Mouse (Mus musculus): ENCODE measurements around the gene Fut1. TPM values are rescaled to one million over a fixed set of nuclear protein-coding genes. Genes with fewer than 3 reads are reported as not detected.
"Not testable (repeated sequence)": the region's sequence is repeated elsewhere in the genome, so short reads cannot be mapped to it uniquely, and the experiment has no call there.

The Fut1 gene
- polyA plus RNA-seq, 1 experiment: 0.14 TPM

DNA sequence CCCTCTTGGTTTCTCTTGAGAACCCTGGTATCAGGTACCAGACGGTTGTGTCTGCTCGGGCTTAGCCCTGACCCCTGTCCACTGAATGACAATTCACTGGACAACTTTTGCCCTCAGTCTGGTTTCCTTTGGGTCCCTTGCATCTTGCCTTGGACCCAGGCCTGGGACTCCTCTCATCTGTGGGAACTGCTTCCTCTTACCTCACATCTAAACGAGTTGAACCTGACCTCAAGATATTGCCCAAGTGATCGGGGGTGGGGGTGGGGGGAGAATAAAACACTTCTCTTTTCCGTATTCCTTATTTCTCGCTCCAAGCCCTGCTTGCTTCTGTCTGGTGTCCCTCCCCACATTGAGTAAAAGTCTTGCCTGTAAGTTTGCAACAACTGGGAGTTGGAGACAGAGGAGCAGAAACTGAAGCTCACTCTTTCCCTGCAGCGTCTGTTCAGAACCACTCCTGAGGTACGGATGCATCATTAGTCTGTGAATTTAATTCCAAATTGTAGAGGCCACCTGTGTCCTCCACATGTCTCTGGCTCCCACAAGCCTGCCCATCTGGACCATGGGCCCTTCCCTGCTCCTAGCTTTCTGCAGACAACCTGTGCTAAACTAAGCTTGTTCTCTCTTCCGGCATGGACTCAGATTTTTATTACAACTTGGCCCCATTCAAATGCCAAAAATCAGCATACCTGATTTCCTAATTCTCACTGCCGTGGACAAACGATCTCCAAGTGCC is 43.8 kb downstream of the Fut1 start:
- DNase-seq (ENCODE audit: low read depth): no peak
- TF ChIP-seq POLR2A (IDR thresholded peaks at IDR 0.05; ENCODE audit: borderline replicate concordance, extremely low read depth, insufficient read depth, insufficient read length, poor library complexity, severe bottlenecking) (no peak), CTCF (IDR thresholded peaks at IDR 0.05; ENCODE audit: borderline replicate concordance, extremely low read depth, insufficient read depth, insufficient read length) (no peak)

GRCm38 (mm10) chr7:45661702-45662101 is 44.6 kb downstream of the Fut1 start:
- DNase-seq (ENCODE audit: low read depth): not testable (repeated sequence)

- no peak for DNase-seq (ENCODE audit: low read depth)
- TF ChIP-seq CTCF (IDR thresholded peaks at IDR 0.05; ENCODE audit: borderline replicate concordance, extremely low read depth, insufficient read depth, insufficient read length) (no peak), POLR2A (IDR thresholded peaks at IDR 0.05; ENCODE audit: borderline replicate concordance, extremely low read depth, insufficient read depth, insufficient read length, poor library complexity, severe bottlenecking) (no peak)
Observed at GRCm38 (mm10) chr7:45665303-45666138, 48.4 kb downstream of the Fut1 start.

GRCm38 (mm10) chr7:45666161-45666560 is 49.1 kb downstream of the Fut1 start, which contains the start of gene Fut2:
TSS of gene Fut2 (minus strand) at chr7:45666394.
- TF ChIP-seq CTCF (IDR thresholded peaks at IDR 0.05; ENCODE audit: borderline replicate concordance, extremely low read depth, insufficient read depth, insufficient read length): no peak
- TF ChIP-seq POLR2A (IDR thresholded peaks at IDR 0.05; ENCODE audit: borderline replicate concordance, extremely low read depth, insufficient read depth, insufficient read length, poor library complexity, severe bottlenecking): no peak
- DNase-seq (ENCODE audit: low read depth): no peak

- TF ChIP-seq POLR2A (IDR thresholded peaks at IDR 0.05; ENCODE audit: borderline replicate concordance, extremely low read depth, insufficient read depth, insufficient read length, poor library complexity, severe bottlenecking) (no peak), CTCF (IDR thresholded peaks at IDR 0.05; ENCODE audit: borderline replicate concordance, extremely low read depth, insufficient read depth, insufficient read length) (no peak)
- peak; percentile 63 for DNase-seq (ENCODE audit: low read depth)
Observed at GRCm38 (mm10) chr7:45667761-45668160, 50.7 kb downstream of the Fut1 start.

DNA sequence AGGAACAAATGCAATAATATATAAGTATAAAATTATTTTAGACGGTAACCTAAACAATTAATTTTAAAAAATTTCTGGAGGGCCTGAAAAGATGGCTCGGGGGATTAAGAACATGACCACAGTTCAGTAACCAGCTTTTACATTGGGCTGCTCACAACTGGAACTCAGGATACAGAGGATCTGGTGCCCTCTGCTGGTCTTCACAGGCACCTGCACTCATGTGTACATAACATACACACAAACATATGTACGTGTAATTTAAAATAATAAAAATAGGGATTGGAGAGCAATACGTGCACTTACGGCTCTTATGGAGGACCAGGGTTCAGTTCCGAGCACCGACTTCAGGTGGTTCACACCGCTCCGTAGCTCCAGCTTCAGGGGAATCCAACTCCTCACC is 51.8 kb downstream of the Fut1 start:
- TF ChIP-seq POLR2A (IDR thresholded peaks at IDR 0.05; ENCODE audit: borderline replicate concordance, extremely low read depth, insufficient read depth, insufficient read length, poor library complexity, severe bottlenecking) (no peak), CTCF (IDR thresholded peaks at IDR 0.05; ENCODE audit: borderline replicate concordance, extremely low read depth, insufficient read depth, insufficient read length) (peak; percentile 11; the same call in 1 of the 2 replicates)

More for the DNA sequence above, 51.8 kb downstream of the Fut1 start:
- no peak for DNase-seq (ENCODE audit: low read depth)

Other genes starting within 250 kb of the Fut1 start
- 15.7 and 17.6 TPM in 2 replicates for gene Lin7b, start 246.7 kb upstream of the Fut1 start, polyA plus RNA-seq (2012; rRNA removed)
- gene Snrnp70, start 221.5 kb upstream of the Fut1 start, polyA plus RNA-seq (2012; rRNA removed): 643 and 713 TPM in 2 replicates
- 0.03 TPM in 1 of 2 replicates, not detected in the other for gene Kcna7, start 211.6 kb upstream of the Fut1 start, polyA plus RNA-seq (2012; rRNA removed)
- 0.23 and 0.27 TPM in 2 replicates for gene Ntf5, start 203.6 kb upstream of the Fut1 start, polyA plus RNA-seq (2012; rRNA removed)
- gene Lhb, start 196.5 kb upstream of the Fut1 start, polyA plus RNA-seq (2012; rRNA removed): 1.1 and 1.7 TPM in 2 replicates
- 26.7 and 30.6 TPM in 2 replicates for gene Gys1, start 182.4 kb upstream of the Fut1 start, polyA plus RNA-seq (2012; rRNA removed)
- 125 and 158 TPM in 2 replicates for gene Ruvbl2, start 179.2 kb upstream of the Fut1 start, polyA plus RNA-seq (2012; rRNA removed)
- gene Ftl1, start 157.4 kb upstream of the Fut1 start, polyA plus RNA-seq (2012; rRNA removed): 2,346 and 2,481 TPM in 2 replicates
- 168 and 237 TPM in 2 replicates for gene Bax, start 150.4 kb upstream of the Fut1 start, polyA plus RNA-seq (2012; rRNA removed)
- gene Tulp2, start 135.4 kb upstream of the Fut1 start, polyA plus RNA-seq (2012; rRNA removed): 0.11 and 0.18 TPM in 2 replicates
- 0.30 TPM in 1 of 2 replicates, not detected in the other for gene Gm45808, start 130.5 kb upstream of the Fut1 start, polyA plus RNA-seq (2012; rRNA removed)
- 2.0 and 2.8 TPM in 2 replicates for gene Dhdh, start 128.5 kb upstream of the Fut1 start, polyA plus RNA-seq (2012; rRNA removed)
- 92.0 and 111 TPM in 2 replicates for gene Nucb1, start 106.9 kb upstream of the Fut1 start, polyA plus RNA-seq (2012; rRNA removed)
- 13.5 and 14.5 TPM in 2 replicates for gene Ppp1r15a, start 91.0 kb upstream of the Fut1 start, polyA plus RNA-seq (2012; rRNA removed)
- gene Plekha4, start 91.0 kb upstream of the Fut1 start, polyA plus RNA-seq (2012; rRNA removed): 1.7 and 3.6 TPM in 2 replicates
- gene Hsd17b14, start 62.4 kb upstream of the Fut1 start, polyA plus RNA-seq (2012; rRNA removed): 0.25 and 0.44 TPM in 2 replicates
- gene Bcat2, start 47.1 kb upstream of the Fut1 start, polyA plus RNA-seq (2012; rRNA removed): 29.5 and 40.2 TPM in 2 replicates
- 0.13 TPM in 1 of 2 replicates, not detected in the other for gene Fgf21, start 1.8 kb upstream of the Fut1 start, polyA plus RNA-seq (2012; rRNA removed)
- gene Izumo1, start 4.5 kb downstream of the Fut1 start, polyA plus RNA-seq (2012; rRNA removed): 0.13 and 0.16 TPM in 2 replicates
- 11.6 and 17.6 TPM in 2 replicates for gene Rasip1, start 10.2 kb downstream of the Fut1 start, polyA plus RNA-seq (2012; rRNA removed)
- gene Mamstr, start 22.7 kb downstream of the Fut1 start, polyA plus RNA-seq (2012; rRNA removed): 3.2 and 4.0 TPM in 2 replicates
- gene Fut2, start 49.1 kb downstream of the Fut1 start, polyA plus RNA-seq (2012; rRNA removed): 0.10 and 0.16 TPM in 2 replicates
- gene Ntn5, start 66.7 kb downstream of the Fut1 start, polyA plus RNA-seq (2012; rRNA removed): 0.64 and 2.1 TPM in 2 replicates
- gene Sec1, start 77.1 kb downstream of the Fut1 start, polyA plus RNA-seq (2012; rRNA removed): 0.66 and 1.1 TPM in 2 replicates
- 81.4 and 108 TPM in 2 replicates for gene Car11, start 82.6 kb downstream of the Fut1 start, polyA plus RNA-seq (2012; rRNA removed)
- gene Dbp, start 87.8 kb downstream of the Fut1 start, polyA plus RNA-seq (2012; rRNA removed): 7.6 and 8.4 TPM in 2 replicates
- gene Rpl18, start 98.2 kb downstream of the Fut1 start, polyA plus RNA-seq (2012; rRNA removed): 640 and 749 TPM in 2 replicates
- gene Sphk2, start 100.7 kb downstream of the Fut1 start, polyA plus RNA-seq (2012; rRNA removed): 33.0 and 39.8 TPM in 2 replicates
- gene Fam83e, start 103.9 kb downstream of the Fut1 start, polyA plus RNA-seq (2012; rRNA removed): 0.68 and 0.83 TPM in 2 replicates
- gene Spaca4, start 108.5 kb downstream of the Fut1 start, polyA plus RNA-seq (2012; rRNA removed): not detected in 2 replicates
- 328 and 336 TPM in 2 replicates for gene Lmtk3, start 166.4 kb downstream of the Fut1 start, polyA plus RNA-seq (2012; rRNA removed)
- 2.0 and 2.3 TPM in 2 replicates for gene Sult2b1, start 167.4 kb downstream of the Fut1 start, polyA plus RNA-seq (2012; rRNA removed)
- 246 and 277 TPM in 2 replicates for gene Cyth2, start 197.3 kb downstream of the Fut1 start, polyA plus RNA-seq (2012; rRNA removed)
- 1.3 and 1.9 TPM in 2 replicates for gene Kcnj14, start 207.5 kb downstream of the Fut1 start, polyA plus RNA-seq (2012; rRNA removed)
- gene Grwd1, start 213.7 kb downstream of the Fut1 start, polyA plus RNA-seq (2012; rRNA removed): 23.4 and 25.5 TPM in 2 replicates

Data from brain, embryonic 14.5 days (tissue).